Mouse (Mus musculus) stomach, embryonic 14.5 days (tissue): Measurements from ENCODE around the gene Dock9. TPM values are rescaled to one million over a fixed set of nuclear protein-coding genes. Genes with fewer than 3 reads are reported as not detected.

Source experiments
- ATAC-seq: fragments of 200-750 bp; cut with Nextera tagmentation; 2 replicates; pipeline ENCODE4 v1.8.0; 2017; ENCODE audit warnings: low read depth, moderate TSS enrichment; ENCODE audit not compliant: insufficient number of reproducible peaks, insufficient read depth, low FRiP score
- H3K27ac ChIP-seq: fragments of 300-500 bp; sonication (generic); 2 replicates; pipeline ENCODE4 v1.5.1; 2014; ENCODE audit warnings: mild to moderate bottlenecking, low read length, moderate library complexity, mixed read lengths
- H3K27me3 ChIP-seq: fragments of 300-500 bp; sonication (generic); 2 replicates; pipeline ENCODE4 v1.6.1; 2014; ENCODE audit warnings: low read length, control low read depth, mixed read lengths; ENCODE audit not compliant: control insufficient read depth, insufficient read depth
- H3K36me3 ChIP-seq: fragments of 300-500 bp; sonication (generic); 2 replicates; pipeline ENCODE4 v1.6.1; 2014; ENCODE audit warnings: mild to moderate bottlenecking, control low read depth, low read length, moderate library complexity, mixed read lengths; ENCODE audit not compliant: control insufficient read depth, insufficient read depth
- H3K4me1 ChIP-seq: fragments of 300-500 bp; sonication (generic); 2 replicates; pipeline ENCODE4 v1.6.1; 2014; ENCODE audit warnings: low read length, control low read depth, mixed read lengths; ENCODE audit not compliant: control insufficient read depth, insufficient read depth
- H3K4me2 ChIP-seq: fragments of 300-500 bp; sonication (generic); replicated peaks from 2 replicates; pipeline ENCODE4 v1.6.1; 2014; ENCODE audit warnings: low read depth, low read length, control low read depth
- H3K4me3 ChIP-seq: fragments of 300-500 bp; sonication (generic); 2 replicates; pipeline ENCODE4 v1.5.1; 2014; ENCODE audit warnings: low read depth, low read length, control low read depth
- H3K9ac ChIP-seq: fragments of 300-500 bp; sonication (generic); replicated peaks from 2 replicates; pipeline ENCODE4 v1.6.1; 2014; ENCODE audit warnings: low read depth, mild to moderate bottlenecking, control low read depth, low read length, moderate library complexity, mixed read lengths
- H3K9me3 ChIP-seq: fragments of 300-500 bp; sonication (generic); 2 replicates; pipeline ENCODE4 v1.6.1; 2016; ENCODE audit warnings: low read depth, low read length, control low read depth; ENCODE audit not compliant: control insufficient read depth
- WGBS: fragments of 180-500 bp; shearing (Covaris S2); extraction: QIAGEN DNeasy Blood & Tissue Kit; methylation state at CpG from one replicate; pipeline ENCODE4 v1.1.7; 2014; 5-methylcytosine and 5-hydroxymethylcytosine counted together
- polyA plus RNA-seq: library from polyadenylated mRNA; unstranded; fragments of >200 nt; fragmentation: Nextera tagmentation; extraction: Ambion mirVana; gene quantifications from 2 replicates; pipeline ENCODE4 v1.2.1, GENCODE M21; 2014

The Dock9 gene
- polyA plus RNA-seq, 1 experiment from 2014 or later, result 28.0 TPM

DNA sequence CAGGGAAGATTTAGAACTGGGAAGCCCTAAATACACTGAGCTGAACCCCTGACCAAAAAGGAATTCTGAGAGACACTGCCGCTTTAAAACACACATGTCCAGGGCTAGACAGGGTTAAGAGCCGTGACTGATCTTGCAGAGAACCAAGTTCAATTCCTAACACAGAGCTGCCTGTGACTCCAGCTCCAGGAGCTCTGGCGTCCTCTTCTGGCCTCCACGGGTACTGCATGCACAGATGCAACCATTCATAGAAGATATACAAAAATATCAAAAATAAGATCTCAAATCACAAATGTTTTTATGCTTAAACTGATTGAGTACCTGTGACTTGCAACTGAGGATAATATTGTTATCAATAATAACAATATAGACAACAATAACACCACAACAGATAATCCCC, 20.9 kb downstream of the Dock9 start:
- no peak for ATAC-seq
- Histone ChIP-seq H3K27me3 (no peaks in the 10 kb centered on the region), H3K9me3 (no peaks in the 10 kb centered on the region), H3K4me3 (no peak overlapping the region), H3K36me3 (no peaks in the 10 kb centered on the region), H3K27ac (no peak overlapping the region), H3K9ac (no peak overlapping the region), H3K4me2 (no peak overlapping the region), H3K4me1 (peaks cover 39% of the 10 kb centered on the region)
- 83% methylated on average over 4 of the region's 4 CpGs for WGBS

DNA sequence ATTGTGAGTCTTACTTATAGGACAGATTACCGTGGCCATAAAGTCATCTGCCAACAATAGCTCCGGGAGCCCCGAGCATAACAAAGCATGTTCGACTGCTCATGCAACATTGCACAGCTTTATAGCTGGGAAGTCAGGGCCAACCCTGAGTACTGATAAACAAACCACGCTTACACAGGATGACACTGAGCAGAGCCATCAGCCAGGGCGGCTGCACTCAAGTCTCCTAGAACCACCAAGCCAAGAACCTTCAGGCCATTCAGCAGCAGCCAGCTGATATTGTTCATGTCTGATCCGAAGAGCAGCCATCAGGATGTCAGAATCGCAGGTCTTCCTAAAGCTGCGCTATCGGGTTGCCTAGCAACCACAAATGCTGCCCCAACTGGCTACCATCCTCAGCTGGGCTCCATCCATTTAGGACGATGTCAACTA, 35.6 kb downstream of the Dock9 start:
- 0 out of 2 replicates have a peak, but pooled peaks have one; percentile 54 for ATAC-seq
- no peak overlapping the region for H3K4me3 ChIP-seq
- WGBS, result 38% methylated on average over 11 of the region's 11 CpGs
- no peaks in the 10 kb centered on the region for H3K36me3 ChIP-seq
- H3K4me1 ChIP-seq, result 0 out of 2 replicates have a peak, but pooled peaks cover 6% of the 10 kb centered on the region
- no peak overlapping the region for H3K4me2 ChIP-seq
- H3K9me3 ChIP-seq, result no peaks in the 10 kb centered on the region
- no peak overlapping the region for H3K27ac ChIP-seq
- H3K9ac ChIP-seq, result no peak overlapping the region
- no peaks in the 10 kb centered on the region for H3K27me3 ChIP-seq

GRCm38 (mm10) chr14:121760403-121760802, 37.2 kb downstream of the Dock9 start:
- Histone ChIP-seq H3K4me2 (no peak overlapping the region), H3K4me3 (no peak overlapping the region), H3K36me3 (no peaks in the 10 kb centered on the region), H3K9ac (no peak overlapping the region), H3K27me3 (no peaks in the 10 kb centered on the region), H3K9me3 (no peaks in the 10 kb centered on the region), H3K4me1 (peaks cover 12% of the 10 kb centered on the region), H3K27ac (no peak overlapping the region)
- 79% methylated on average over 5 of the region's 5 CpGs for WGBS
- ATAC-seq, result no peak

- Histone ChIP-seq H3K4me3 (no peak overlapping the region), H3K9me3 (no peaks in the 10 kb centered on the region), H3K4me2 (no peak overlapping the region), H3K9ac (no peak overlapping the region), H3K27ac (peak overlapping the region; percentile 79), H3K36me3 (no peaks in the 10 kb centered on the region), H3K4me1 (peaks cover 31% of the 10 kb centered on the region), H3K27me3 (no peaks in the 10 kb centered on the region)
- ATAC-seq, result peak; percentile 40; the same call in 1 of the 2 replicates
- WGBS, result 42% methylated on average over 11 of the region's 11 CpGs
These were observed 43.5 kb downstream of the Dock9 start for GRCm38 (mm10) chr14:121754110-121754509.

- H3K27me3 ChIP-seq, result no peaks in the 10 kb centered on the region
- H3K4me2 ChIP-seq, result no peak overlapping the region
- no peak overlapping the region for H3K9ac ChIP-seq
- no peaks in the 10 kb centered on the region for H3K36me3 ChIP-seq
- H3K4me1 ChIP-seq, result peaks cover 34% of the 10 kb centered on the region
- ATAC-seq, result peak; percentile 24; the same call in 1 of the 2 replicates
- no peaks in the 10 kb centered on the region for H3K9me3 ChIP-seq
- 50% methylated on average over 19 of the region's 19 CpGs for WGBS
- peak overlapping the region; percentile 79; the same call in 1 of the 2 replicates for H3K27ac ChIP-seq
- no peak overlapping the region for H3K4me3 ChIP-seq
These were observed 44.8 kb downstream of the Dock9 start for GRCm38 (mm10) chr14:121752686-121753426.

DNA sequence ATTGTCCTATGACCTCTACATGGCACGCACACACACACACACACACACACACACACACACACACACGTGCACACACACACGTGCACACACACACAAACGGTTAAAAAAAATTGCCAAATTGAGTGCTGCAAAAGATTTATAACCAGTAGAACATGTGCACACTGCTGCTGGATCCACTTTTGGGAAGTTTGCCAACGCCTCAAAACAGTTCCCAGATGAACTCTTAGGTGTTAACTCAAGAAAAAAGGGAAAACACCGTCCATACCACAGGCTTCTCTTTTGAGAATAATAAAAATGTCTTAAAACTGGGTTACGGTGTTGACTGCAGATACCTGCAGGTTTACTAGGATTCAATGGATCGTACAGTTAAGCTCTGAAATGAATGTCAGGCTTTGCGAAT, 48.0 kb downstream of the Dock9 start:
- Histone ChIP-seq H3K27ac (no peak overlapping the region), H3K4me2 (no peak overlapping the region), H3K9ac (no peak overlapping the region), H3K36me3 (no peaks in the 10 kb centered on the region), H3K4me1 (peaks cover 32% of the 10 kb centered on the region), H3K9me3 (no peaks in the 10 kb centered on the region), H3K4me3 (no peak overlapping the region), H3K27me3 (no peaks in the 10 kb centered on the region)
- 62% methylated on average over 9 of the region's 9 CpGs for WGBS
- no peak for ATAC-seq

- Histone ChIP-seq H3K27me3 (no peaks in the 10 kb centered on the region), H3K4me3 (no peak overlapping the region), H3K4me2 (no peak overlapping the region), H3K9ac (no peak overlapping the region), H3K9me3 (no peaks in the 10 kb centered on the region), H3K27ac (no peak overlapping the region), H3K4me1 (peaks cover 27% of the 10 kb centered on the region), H3K36me3 (no peaks in the 10 kb centered on the region)
- ATAC-seq, result no peak
- 69% methylated on average over 10 of the region's 10 CpGs for WGBS
These were observed 48.6 kb downstream of the Dock9 start for GRCm38 (mm10) chr14:121749084-121749483.

DNA sequence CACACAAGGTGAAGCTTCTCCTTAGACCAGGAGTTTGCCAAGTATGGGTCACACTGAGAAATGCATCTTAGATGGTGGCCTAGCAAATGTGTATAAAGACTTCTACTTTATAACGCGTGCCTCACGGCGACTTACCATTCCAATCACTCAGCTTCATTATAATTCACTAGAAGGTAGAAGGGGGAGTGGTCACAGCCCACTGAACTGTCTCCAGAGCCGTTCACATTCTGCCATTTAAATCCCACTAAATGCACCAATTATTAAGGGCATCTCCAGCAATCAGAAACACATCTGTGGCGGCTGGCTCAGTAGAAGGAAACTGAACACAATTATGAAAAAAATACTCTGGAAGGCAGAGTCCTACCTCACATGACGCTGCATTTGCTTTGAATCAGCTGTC, 50.3 kb downstream of the Dock9 start:
- no peak for ATAC-seq
- Histone ChIP-seq H3K27me3 (no peaks in the 10 kb centered on the region), H3K27ac (no peak overlapping the region), H3K9ac (no peak overlapping the region), H3K4me1 (peaks cover 22% of the 10 kb centered on the region), H3K36me3 (no peaks in the 10 kb centered on the region), H3K9me3 (no peaks in the 10 kb centered on the region), H3K4me2 (no peak overlapping the region), H3K4me3 (no peak overlapping the region)
- 84% methylated on average over 7 of the region's 7 CpGs for WGBS
